Mouse (Mus musculus) liver, embryonic 11.5 days (tissue): ENCODE results near the gene Gm14409. TPM values are rescaled to one million over a fixed set of nuclear protein-coding genes. Genes with fewer than 3 reads are reported as not detected.
"Not testable (repeated sequence)": the region's sequence is repeated elsewhere in the genome, so short reads cannot be mapped to it uniquely, and the experiment has no call there.

ENCODE experiments used
- ATAC-seq: fragments of 200-750 bp; cut with Nextera tagmentation; replicated peaks from 2 replicates; pipeline ENCODE4 v1.8.0; 2017; ENCODE audit warnings: moderate number of reproducible peaks, mild to moderate bottlenecking, moderate TSS enrichment, moderate library complexity; ENCODE audit not compliant: low FRiP score
- DNase-seq: peaks from one replicate; pipeline ENCODE4 v3.0.0-alpha.2; 2017; ENCODE audit warnings: low spot score
- H3K27ac ChIP-seq: fragments of 300-500 bp; sonication (generic); 2 replicates; pipeline ENCODE4 v1.5.1; 2014; ENCODE audit warnings: mild to moderate bottlenecking, low read depth, low read length, control low read depth
- H3K27me3 ChIP-seq: fragments of 300-500 bp; sonication (generic); replicated peaks from 2 replicates; pipeline ENCODE4 v1.6.1; 2014; ENCODE audit warnings: low read length, mixed read lengths; ENCODE audit not compliant: control insufficient read depth, insufficient read depth
- H3K36me3 ChIP-seq: fragments of 300-500 bp; sonication (generic); 2 replicates; pipeline ENCODE4 v1.6.1; 2014; ENCODE audit warnings: mild to moderate bottlenecking, low read length, moderate library complexity, mixed read lengths; ENCODE audit not compliant: control insufficient read depth, insufficient read depth
- H3K4me1 ChIP-seq: fragments of 300-500 bp; sonication (generic); replicated peaks from 2 replicates; pipeline ENCODE4 v1.6.1; 2014; ENCODE audit warnings: low read length, mixed read lengths; ENCODE audit not compliant: control insufficient read depth, insufficient read depth
- H3K4me2 ChIP-seq: fragments of 300-500 bp; sonication (generic); 2 replicates; pipeline ENCODE4 v1.6.1; 2014; ENCODE audit warnings: mild to moderate bottlenecking, control low read depth, moderate library complexity
- H3K4me3 ChIP-seq: fragments of 300-500 bp; sonication (generic); 2 replicates; pipeline ENCODE4 v1.5.1; 2014; ENCODE audit warnings: low read depth, low read length, control low read depth
- H3K9ac ChIP-seq: fragments of 300-500 bp; sonication (generic); 2 replicates; pipeline ENCODE4 v1.6.1; 2014; ENCODE audit warnings: low read depth, low read length, control low read depth
- H3K9me3 ChIP-seq: fragments of 300-500 bp; sonication (generic); 2 replicates; pipeline ENCODE4 v1.6.1; 2016; ENCODE audit warnings: low read length, inconsistent platforms, mixed read lengths; ENCODE audit not compliant: control insufficient read depth
- WGBS: fragments of 180-500 bp; shearing (Covaris S2); extraction: QIAGEN DNeasy Blood & Tissue Kit; methylation state at CpG from one replicate; pipeline ENCODE4 v1.1.7; 2014; 5-methylcytosine and 5-hydroxymethylcytosine counted together
- polyA plus RNA-seq: library from polyadenylated mRNA; unstranded; fragments of >200 nt; fragmentation: Nextera tagmentation; extraction: Ambion mirVana; gene quantifications from 2 replicates; pipeline ENCODE4 v1.2.1, GENCODE M21; 2014

Gene Gm14409
- polyA plus RNA-seq, result not detected in 2 replicates

DNA sequence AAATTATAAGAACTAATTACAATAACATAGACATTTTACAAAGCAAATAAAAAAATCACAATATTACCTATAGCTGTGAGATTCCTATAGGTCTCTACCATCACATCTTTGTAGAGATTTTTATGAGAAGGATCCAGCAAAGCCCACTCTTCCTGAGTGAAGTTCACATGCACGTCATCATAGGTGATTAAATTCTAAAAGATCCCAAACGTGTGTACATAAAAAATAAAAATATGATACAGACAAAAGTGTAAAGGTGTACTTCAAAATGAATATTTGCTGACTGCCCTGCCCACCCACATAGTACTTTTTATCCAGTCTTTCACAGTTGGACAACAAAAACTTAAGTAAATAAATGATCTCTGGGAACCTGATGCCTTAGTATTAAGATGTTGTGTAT, at the start of gene Gm14409:
Gene Gm14409, minus strand, starts transcription at position 101 of the 400 bp plus-strand sequence.
- H3K4me1 ChIP-seq, H3K4me2 ChIP-seq, DNase-seq, H3K4me3 ChIP-seq, ATAC-seq, H3K9me3 ChIP-seq, H3K36me3 ChIP-seq, H3K27ac ChIP-seq, H3K27me3 ChIP-seq, H3K9ac ChIP-seq: not testable (repeated sequence)
- no CpG with 5 or more reads among the region's 2 CpGs for WGBS

DNA sequence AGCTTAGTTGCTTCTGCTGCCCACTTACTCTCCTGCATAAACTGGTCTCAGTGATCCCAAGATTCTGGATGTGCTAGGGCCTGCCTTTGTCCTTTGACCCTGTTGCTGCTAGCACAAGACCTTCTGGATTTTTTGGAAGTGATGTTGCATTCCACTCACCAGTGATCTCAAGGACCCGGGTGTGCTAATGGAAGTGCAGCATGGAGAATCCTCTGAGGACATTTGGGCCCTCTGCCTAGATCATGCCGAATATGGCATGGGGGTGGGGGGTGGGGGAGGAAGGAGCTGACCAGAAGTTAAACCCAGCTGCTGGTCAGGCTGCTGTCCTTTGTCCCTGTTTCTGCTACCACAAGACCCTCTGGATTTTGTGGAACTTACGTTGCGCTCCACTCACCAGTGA, 42.8 kb upstream of the Gm14409 start:
- not testable (repeated sequence) for H3K27ac ChIP-seq, H3K4me1 ChIP-seq, H3K9ac ChIP-seq, ATAC-seq, H3K9me3 ChIP-seq, H3K4me3 ChIP-seq, H3K27me3 ChIP-seq, H3K4me2 ChIP-seq, DNase-seq, H3K36me3 ChIP-seq
- 79% methylated on average over 4 of the region's 4 CpGs for WGBS

DNA sequence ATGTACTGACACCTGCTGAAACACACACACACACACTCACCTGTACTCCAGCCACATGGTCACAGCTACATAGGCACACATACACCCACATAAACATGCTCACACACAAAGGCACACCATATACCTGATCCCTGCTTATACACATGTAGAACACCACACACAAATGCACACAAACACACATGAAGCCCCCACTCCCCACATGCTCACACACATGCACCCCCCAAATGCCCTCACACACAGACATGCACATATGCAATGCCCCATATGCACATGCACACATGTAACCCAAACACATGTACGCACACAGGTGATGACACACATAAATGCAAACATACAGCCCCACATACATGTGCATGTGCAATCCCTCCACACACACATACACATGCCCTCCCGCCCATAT, 38.1 kb upstream of the Gm14409 start:
- H3K9me3 ChIP-seq, H3K36me3 ChIP-seq, H3K4me1 ChIP-seq, H3K4me2 ChIP-seq, H3K27me3 ChIP-seq, DNase-seq, H3K27ac ChIP-seq, ATAC-seq, H3K9ac ChIP-seq, H3K4me3 ChIP-seq: not testable (repeated sequence)
- no CpG with 5 or more reads among the region's 2 CpGs for WGBS

GRCm38 (mm10) chr2:177283701-177284100, 16.9 kb upstream of the Gm14409 start:
- 30% methylated on average over 3 of the region's 3 CpGs for WGBS
- H3K27me3 ChIP-seq, ATAC-seq: not testable (repeated sequence)

DNA sequence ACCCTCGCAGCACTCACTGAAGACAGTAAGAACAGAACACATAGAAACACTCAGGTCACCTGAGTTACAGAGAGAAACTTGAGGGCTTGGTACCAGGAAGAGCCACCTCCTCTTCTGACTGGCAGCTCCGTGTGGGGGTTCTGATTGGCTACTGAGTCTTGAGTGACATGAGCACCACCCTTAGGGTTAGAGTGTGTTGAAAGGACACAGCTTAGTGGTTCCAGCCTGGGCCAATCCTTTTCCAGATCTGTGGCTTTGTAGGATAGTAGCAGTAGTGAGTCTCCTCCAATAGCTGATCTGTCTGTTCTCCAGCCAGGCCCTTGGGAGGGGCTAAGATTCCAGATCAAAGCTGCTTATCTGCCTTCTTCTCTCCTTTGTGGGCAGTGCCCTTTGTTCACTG, 10.9 kb upstream of the Gm14409 start:
- 50% methylated on average over 1 of the region's 2 CpGs for WGBS
- not testable (repeated sequence) for H3K27ac ChIP-seq, H3K4me1 ChIP-seq, H3K9ac ChIP-seq, H3K9me3 ChIP-seq, H3K4me3 ChIP-seq, ATAC-seq, H3K4me2 ChIP-seq, DNase-seq, H3K36me3 ChIP-seq, H3K27me3 ChIP-seq

More at GRCm38 (mm10) chr2:177283701-177284100, 16.9 kb upstream of the Gm14409 start:
- H3K9me3 ChIP-seq, H3K9ac ChIP-seq, H3K4me1 ChIP-seq, H3K36me3 ChIP-seq, H3K4me2 ChIP-seq, H3K4me3 ChIP-seq, H3K27ac ChIP-seq, DNase-seq: not testable (repeated sequence)

- H3K4me2 ChIP-seq, DNase-seq, H3K9me3 ChIP-seq, H3K4me1 ChIP-seq, H3K36me3 ChIP-seq, ATAC-seq, H3K27me3 ChIP-seq, H3K27ac ChIP-seq, H3K9ac ChIP-seq, H3K4me3 ChIP-seq: not testable (repeated sequence)
- WGBS, result 73% methylated on average over 2 of the region's 2 CpGs
Observed at GRCm38 (mm10) chr2:177272237-177272636, 5.4 kb upstream of the Gm14409 start.

GRCm38 (mm10) chr2:177247449-177247848, 19.4 kb downstream of the Gm14409 start:
- H3K4me2 ChIP-seq, H3K27me3 ChIP-seq, H3K9me3 ChIP-seq, H3K4me3 ChIP-seq, DNase-seq, H3K9ac ChIP-seq, ATAC-seq, H3K4me1 ChIP-seq, H3K36me3 ChIP-seq, H3K27ac ChIP-seq: not testable (repeated sequence)
- WGBS, result 69% methylated on average over 2 of the region's 2 CpGs

DNA sequence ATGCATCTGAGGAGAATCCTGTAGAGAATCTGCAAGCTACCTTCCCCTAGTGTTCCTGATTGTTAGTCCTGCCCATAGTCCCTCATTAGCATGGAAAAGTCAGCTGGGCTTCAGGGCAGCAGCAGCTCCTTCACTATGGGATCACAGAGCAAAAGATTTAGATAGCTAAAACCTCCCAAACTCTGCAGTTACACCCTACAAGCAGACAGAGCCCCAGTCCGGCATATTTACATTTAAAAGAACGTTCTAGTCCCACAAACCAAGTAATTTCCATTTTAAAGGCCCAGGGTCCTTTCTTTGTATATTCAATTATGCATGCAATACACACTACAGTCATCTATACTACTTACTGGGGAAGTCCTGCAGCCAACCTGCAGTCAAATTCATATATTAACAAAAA, 36.4 kb downstream of the Gm14409 start:
- ATAC-seq, H3K4me1 ChIP-seq, H3K4me3 ChIP-seq, H3K27ac ChIP-seq, H3K9me3 ChIP-seq, DNase-seq, H3K9ac ChIP-seq, H3K4me2 ChIP-seq, H3K36me3 ChIP-seq, H3K27me3 ChIP-seq: not testable (repeated sequence)
- 68% methylated on average over 2 of the region's 2 CpGs for WGBS
